Mouse (Mus musculus): ENCODE results near the gene Stag1.

Gene Stag1

DNA sequence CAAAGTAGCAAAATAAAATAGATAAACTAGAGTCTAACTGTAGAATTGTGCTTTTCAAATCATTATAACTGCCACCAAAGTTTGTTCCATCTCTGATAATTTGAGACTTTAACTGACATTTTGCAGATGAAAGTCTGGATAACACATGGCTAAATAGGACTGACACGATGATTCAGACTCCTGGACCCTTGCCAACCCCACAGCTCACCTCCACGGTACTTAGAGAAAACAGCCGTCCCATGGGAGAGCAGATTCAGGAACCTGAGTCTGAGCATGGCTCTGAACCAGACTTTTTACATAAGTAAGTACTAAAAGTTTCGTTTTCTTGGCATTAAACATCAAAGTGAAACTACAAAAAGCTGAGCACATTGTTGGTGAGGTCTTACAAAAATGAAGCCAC, 353.9 kb downstream of the Stag1 start:
- DNase-seq (ENCODE audit: extremely low spot score): no peak

DNA sequence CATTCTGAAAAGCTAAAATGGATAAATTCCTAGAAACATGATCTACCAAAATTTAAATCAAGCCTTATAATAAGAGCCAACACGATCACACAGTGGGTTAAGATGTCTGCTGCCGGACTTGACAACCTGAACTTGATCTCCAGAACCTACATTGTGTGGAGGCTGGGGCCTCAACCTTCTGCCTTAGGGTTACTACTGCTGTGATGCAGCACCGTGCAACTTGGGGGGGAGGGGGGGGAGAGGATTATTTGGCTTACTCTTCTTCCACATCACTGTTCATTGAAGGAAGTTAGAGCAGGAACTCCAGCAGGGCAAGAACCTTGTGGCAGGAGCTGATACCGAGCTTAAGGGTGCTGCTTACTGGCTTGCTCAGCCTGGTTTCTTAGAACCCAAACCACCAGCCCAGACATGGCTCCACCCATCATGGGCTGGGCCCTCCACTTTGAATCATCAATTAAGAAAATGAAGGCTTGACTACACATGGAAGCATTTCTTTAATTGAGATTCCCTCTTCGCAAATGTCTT, 365.4 kb downstream of the Stag1 start:
- DNase-seq (ENCODE audit: extremely low spot score): no peak

DNA sequence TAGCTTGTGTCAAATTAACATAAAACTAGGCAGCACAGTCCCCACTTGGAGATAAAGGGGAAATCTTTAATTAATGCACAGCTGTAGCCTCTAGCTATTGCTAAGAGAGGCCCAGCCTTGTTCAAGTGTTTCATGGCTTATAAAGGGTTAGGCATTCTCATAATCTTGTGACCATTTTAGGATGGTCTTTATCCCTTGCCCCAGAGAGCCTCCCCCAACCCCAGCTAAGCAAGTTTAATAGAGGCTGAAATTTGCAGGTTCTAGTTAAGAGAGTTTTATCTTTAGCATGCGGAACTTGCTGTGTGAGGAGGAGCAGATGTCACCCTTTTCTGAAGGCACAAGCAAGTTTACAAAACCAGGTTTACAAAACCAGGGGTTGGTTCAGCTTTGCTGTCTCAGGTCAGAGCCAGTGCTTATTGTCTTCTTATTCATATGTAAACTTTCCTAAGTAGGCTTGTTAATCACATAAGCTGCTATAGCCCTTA, 365.9 kb downstream of the Stag1 start:
- DNase-seq (ENCODE audit: extremely low spot score): no peak

DNA sequence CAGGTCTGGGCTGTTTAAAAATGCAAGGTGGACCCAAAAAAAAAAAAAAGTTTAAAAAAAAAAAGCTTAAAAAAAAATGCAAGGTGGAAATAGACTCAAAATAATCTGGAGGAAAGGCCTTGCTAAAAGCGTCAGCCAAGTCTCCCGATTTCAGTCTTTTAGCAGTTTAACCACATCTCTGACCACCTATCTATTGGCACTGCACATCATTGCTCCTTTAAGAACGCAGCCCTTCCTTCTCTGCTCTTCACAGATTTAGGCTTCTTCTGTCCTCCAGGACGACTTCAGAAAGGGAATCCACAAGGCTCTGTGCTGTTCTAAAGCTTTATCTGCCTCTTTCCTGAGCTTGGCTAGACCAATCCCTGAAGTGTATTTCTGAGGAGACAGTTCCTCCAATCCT, 366.5 kb downstream of the Stag1 start:
- no peak for DNase-seq (ENCODE audit: extremely low spot score)

DNA sequence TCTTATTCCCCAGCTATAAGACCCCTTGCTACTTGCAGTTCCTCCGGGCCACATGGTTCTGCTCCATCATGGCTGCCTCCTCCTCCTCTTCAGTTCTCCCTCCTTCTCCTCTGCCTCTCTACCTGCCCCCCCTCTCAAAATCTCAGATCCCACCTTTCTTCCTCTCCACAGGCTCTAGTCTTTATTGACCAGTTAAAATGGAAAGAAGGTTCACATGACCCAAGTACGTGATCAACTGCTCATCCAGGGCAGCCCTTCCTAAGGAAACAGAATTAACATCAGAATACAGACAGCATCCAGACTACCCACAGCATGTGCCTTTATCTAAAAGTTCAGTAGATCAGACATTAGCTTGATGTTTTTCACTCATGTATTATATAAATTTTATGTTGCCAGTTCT, 371.9 kb downstream of the Stag1 start:
- no peak for DNase-seq (ENCODE audit: extremely low spot score)

DNA sequence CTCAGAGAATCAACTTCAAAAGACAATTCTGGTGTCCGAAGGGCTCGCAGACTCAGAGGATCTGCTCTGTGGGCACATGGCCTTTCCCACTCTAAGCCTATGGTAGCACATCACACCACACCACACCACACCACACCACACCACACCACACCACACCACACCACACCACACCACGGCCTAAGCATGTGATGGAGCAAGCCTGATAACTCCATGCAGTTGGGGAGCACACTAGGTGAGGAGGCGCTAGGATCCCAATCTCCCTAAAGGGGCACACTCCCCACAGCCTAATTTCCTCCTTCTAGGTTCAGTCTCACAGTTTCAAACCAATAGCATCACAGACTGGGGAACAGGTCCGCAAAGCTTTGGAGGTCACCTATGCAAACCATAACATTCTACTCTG, 381.1 kb downstream of the Stag1 start:
- no peak for DNase-seq (ENCODE audit: extremely low spot score)

DNA sequence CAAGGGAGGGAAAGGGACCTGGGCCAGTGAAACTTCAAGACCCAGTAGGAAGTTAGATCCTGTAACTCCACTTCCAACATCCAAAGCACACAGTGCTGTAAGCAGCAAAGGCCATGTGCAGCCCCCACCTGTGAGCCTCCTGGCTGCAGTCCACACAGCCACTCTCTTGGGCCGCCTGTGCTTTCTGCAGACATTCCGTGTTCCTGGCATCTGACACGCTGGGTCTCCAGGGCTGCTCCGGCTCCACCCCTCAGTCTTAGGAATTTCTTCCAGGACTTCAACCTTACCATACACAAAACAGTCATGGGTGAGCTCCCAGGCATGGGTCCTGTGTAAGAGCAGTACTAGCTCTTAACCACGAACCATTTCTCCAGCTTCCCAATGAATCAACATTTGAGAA, 381.7 kb downstream of the Stag1 start:
- no peak for DNase-seq (ENCODE audit: extremely low spot score)

DNA sequence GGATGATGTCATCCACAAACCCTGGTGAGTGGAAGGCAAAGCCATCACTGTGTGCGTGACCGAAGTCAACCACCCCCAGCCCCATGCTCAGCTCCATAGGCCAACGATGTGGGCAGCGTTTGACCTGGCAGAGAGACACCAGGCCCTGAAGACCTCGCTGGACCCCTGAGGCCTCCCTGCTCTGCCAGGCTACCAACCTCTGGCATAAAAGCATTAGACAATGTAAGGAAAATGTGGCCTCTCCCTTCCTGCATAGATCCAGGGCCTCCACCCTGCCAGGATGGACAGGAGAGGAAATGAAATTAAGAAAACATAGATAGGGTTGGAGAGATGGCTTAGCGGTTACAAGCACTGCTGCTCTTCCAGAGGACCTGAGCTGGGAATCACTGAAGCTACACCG, 385.2 kb downstream of the Stag1 start:
- DNase-seq (ENCODE audit: extremely low spot score): no peak

DNA sequence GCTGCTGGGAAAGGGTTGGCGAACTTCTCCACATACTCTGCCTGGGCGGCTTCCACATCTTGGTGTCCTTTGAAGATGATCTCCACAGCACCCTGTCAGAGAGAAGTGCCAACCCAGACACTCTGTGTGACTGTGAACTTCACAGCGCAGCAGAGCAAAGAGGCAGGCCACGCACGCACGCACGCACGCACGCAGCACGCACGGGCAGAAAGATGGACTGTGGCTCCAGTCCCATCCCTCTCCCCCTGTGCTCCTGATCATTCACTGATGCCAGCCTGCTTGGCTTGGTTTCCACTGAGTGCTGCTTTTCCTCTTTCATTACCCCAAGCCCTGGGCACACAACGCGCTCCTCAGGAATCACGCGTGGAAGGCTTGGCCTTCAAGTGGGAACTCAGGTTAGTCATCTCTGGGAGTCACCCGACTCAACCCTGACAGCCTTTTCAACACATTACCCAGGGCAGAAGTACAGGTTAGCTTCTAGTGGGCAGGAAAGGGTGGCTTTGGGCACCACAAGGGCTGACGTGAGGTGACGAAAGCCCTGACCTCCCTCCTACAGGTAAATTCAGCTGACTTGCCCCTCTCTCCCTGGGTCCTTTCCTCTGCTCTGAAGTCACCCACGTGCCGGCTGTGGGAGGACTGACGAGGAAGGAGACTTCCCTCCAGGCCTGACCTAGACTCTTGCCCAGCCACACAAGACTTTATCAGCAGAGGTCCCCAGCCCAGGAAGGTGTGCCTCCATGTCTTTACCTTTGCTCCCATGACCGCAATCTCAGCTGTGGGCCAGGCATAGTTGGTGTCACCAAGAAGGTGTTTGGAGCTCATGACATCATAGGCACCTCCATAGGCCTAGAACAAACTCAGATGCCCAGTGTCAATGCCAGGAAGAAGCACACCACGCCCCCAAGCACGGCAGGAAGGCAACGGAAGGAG, 387.0 kb downstream of the Stag1 start:
- DNase-seq (ENCODE audit: extremely low spot score): no peak

DNA sequence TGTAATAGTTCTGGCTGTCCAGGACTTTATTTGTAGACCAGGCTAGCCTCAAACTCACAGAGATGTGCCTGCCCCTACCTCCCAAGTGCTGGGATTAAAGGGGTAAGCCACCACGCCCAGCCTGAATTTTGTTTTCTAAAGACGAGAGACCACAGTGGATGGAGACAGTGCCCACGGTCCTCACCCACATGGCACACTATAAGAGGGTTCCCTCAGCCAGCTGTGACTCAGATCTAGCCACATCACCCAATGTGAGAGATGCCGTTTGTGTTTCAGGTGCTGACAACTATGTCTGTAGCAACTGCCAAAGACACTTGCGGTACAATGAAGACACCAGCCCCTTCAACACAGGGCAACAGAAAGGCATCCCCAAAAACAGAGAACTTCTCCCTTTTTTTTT, 389.4 kb downstream of the Stag1 start:
- no peak for DNase-seq (ENCODE audit: extremely low spot score)

DNA sequence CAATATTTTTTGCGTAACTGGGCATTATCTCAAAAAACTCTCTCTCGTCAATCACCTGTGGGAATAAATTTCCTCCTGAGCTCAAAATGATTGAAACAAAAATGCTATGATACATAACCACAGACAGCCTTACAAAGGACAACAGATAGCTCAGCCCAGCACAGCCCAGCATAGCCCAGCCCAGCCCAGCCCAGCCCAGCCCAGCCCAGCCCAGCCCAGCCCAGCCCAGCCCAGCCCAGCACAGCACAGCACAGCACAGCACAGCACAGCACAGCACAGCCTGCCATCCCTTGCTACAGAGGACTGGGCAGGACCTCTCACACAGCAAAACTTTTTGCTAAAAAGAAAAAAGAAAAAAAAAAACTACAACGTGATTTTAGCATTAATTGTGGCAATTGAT, 390.3 kb downstream of the Stag1 start:
- DNase-seq (ENCODE audit: extremely low spot score): no peak

DNA sequence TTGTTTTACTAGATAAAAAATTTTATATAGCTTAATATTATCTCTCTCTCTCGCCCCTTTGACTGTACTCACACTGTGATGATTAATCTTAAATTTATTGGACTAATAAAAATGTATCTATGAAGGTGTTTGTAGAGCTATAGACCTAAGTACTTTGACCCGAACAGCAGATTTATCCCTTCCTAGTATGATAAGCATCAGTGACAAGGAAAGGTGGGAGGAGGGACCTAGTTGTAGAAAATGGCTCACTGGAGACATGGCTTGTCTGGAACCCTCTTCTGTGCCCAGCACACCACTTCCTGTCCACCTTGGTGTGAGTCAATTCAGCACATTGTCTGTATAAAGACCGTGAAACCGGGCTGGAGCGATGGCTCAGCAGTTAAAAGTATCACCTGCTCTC, 393.0 kb downstream of the Stag1 start:
- no peak for DNase-seq (ENCODE audit: extremely low spot score)

DNA sequence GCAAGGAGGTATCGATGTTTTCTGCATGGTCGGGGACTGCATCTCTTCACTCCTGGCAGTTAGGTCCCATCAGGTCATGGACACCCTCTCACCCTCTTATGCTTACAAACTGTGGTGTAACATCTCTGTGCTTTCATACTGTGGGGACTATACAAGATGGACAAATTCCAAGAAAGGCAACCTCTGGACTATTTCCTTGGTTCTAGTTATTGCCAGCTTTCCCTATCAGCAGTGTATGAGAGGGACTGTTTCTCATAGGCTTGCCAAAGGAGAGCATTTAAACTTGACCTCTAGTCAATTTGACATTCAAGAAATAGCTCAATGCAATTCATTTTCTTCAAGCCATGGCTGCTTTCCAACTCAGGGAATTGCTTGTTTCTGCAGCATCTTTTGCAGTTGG, 393.7 kb downstream of the Stag1 start:
- DNase-seq (ENCODE audit: extremely low spot score): no peak

DNA sequence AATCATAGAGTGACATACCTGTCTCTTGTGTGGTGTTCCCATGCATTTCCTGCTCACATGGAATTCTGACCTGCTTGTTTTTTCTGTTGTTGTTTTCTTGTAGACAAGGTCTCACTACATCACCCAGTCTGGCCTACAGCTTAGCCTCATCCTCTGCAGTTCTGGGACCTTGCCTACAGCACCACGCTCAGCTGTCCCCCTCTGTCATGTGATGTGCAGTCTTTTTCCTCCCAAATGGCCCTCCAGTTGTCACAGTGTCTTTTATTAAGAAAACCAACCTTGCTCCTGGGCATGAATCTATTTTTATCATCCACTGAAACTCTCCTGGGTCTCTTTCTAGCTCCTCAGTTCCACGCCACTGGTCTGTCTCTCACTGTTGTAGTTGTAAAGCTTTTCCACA, 394.6 kb downstream of the Stag1 start:
- DNase-seq (ENCODE audit: extremely low spot score): no peak

DNA sequence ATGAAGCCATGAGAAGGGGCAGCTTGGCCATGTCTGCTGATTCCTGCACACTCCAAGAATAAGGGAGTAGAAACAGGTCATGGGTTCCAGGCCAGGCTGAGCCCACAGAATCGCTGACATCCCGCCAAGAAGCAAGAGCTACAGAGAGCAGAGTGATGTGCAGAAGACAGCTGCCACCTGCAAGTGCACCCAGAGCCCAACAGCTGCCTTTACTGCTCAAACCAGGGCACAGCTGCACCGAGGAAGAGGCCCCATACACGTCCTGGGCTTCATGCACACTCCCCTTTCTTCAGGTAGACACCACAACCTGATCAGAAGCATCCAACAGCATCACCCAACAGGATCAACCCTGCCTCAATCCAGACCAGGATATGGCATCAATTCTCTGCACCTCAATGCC, 396.3 kb downstream of the Stag1 start:
- DNase-seq (ENCODE audit: extremely low spot score): no peak

DNA sequence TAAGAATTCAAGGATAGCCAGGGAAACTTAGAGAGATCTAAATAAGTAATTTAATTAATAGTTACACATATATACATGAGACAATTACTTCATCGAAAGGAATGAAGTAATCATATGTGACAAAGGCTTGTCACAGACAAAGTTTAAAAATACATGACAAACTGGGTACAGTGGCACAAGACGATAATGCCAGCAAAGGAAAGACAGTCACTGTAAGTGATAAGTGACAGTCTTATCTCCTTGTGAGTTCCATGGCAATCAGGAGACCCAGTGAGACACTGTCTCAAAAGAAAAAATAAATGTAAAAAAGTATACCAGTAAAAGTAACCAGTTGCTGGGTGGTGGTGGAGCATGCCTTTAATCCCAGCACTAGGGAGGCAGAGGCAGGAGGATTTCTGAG, 399.5 kb downstream of the Stag1 start:
- no peak for DNase-seq (ENCODE audit: extremely low spot score)

DNA sequence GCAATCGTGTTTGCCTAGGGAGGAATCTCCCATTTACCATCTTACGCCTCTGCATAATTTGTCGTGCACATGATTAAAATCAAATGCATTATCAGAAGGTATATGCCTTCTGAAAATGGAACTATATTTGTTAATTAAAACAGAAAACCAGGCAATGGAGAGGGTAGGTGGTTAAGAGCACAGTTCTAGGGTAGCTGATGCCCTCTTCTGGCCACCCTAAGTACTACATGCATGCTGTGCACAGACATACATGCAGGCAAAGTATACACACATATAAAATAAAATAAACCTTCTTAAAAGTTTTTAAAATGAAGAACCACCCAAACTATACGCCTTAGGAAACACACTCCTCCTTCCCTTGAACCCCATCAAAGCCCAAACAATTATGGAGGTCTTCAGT, 404.5 kb downstream of the Stag1 start:
- no peak for DNase-seq (ENCODE audit: extremely low spot score)

DNA sequence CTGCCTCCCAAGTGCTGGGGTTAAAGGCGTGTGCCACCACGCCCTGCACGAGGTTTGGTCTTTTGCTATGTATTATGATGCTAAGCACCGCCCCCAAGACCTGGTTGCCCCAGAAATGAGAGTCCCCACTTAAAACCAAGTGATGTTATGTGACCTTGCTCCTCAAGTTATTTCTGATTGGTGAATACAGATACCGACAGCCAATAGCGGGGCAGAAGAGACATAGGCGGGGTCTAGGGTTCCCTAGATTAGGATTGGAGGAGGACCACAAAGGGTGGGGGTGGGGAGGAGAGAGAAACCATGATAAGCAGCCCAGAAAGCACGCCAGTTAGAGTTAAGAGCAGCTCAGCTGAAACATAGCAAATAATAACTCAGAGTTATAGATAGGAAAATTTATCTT, 405.2 kb downstream of the Stag1 start:
- no peak for DNase-seq (ENCODE audit: extremely low spot score)

DNA sequence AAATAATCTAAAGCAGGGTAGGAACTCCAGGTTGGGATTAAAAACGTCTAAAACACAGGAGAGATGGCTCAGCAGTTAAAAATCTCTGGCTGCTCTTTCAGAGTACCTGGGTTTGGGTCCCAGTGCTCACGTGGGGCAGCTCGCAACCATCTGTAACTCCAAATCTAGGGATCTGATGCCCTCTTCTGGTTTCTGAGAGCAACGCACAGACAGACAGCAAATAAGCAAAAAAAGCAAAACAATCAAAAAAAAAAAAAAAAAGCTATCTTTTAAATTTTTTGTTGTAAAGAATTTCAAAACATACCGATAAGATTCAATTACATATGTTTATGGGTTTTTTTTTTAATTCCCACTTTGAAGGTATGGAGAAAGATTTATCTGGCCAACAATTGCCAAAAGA, 405.7 kb downstream of the Stag1 start:
- no peak for DNase-seq (ENCODE audit: extremely low spot score)

DNA sequence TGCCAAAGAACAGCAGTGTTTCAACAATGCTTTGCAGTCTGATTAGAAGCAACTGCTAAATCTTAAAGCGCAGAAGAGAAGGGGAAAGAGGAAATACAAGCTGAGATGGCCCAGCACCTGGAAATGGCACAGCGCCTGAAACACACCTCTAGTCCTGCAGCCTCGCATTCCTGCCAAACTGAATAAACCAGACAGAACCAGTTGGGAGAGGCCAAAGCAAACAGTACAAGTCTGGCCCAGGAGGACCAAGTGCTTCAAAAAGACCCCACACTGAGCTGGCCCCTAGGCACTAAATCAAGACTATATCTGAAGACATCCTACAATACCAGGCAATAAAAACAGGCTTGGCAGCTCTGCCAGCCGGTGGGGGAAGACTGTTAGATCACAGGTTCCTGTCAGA, 408.3 kb downstream of the Stag1 start:
- no peak for DNase-seq (ENCODE audit: extremely low spot score)

Measured in embryo, embryonic 9.5 days (tissue).